Mouse (Mus musculus) lung, postnatal 25 days (tissue): Measurements from ENCODE around the gene Asb10.

ENCODE experiments used
- DNase-seq: peaks from one replicate; pipeline ENCODE4 v3.0.0; 2022; ENCODE audit warnings: low spot score

Asb10 gene

GRCm38 (mm10) chr5:24535731-24536130, 5.0 kb downstream of the Asb10 start:
- DNase-seq: peak; percentile 16

- DNase-seq: no peak
Measured at GRCm38 (mm10) chr5:24534292-24534691, 6.5 kb downstream of the Asb10 start.

GRCm38 (mm10) chr5:24533391-24533790, 7.4 kb downstream of the Asb10 start:
- DNase-seq: no peak

- DNase-seq: peak; percentile 90
Measured at GRCm38 (mm10) chr5:24530042-24530689, 10.6 kb downstream of the Asb10 start.

GRCm38 (mm10) chr5:24527780-24528179, 13.0 kb downstream of the Asb10 start:
- DNase-seq: no peak

GRCm38 (mm10) chr5:24526889-24527230, 13.9 kb downstream of the Asb10 start, which contains the start of gene Gbx1:
TSS of gene Gbx1 (minus strand) at chr5:24527202.
- no peak for DNase-seq

- no peak for DNase-seq
Measured at GRCm38 (mm10) chr5:24526190-24526888, 14.4 kb downstream of the Asb10 start.

- DNase-seq: no peak
Measured at GRCm38 (mm10) chr5:24525360-24526189, 15.2 kb downstream of the Asb10 start.

- DNase-seq: no peak
Measured at GRCm38 (mm10) chr5:24524522-24524921, 16.3 kb downstream of the Asb10 start.

- no peak for DNase-seq
Measured at GRCm38 (mm10) chr5:24523806-24524205, 17.0 kb downstream of the Asb10 start.

- no peak for DNase-seq
Measured at GRCm38 (mm10) chr5:24521366-24521765, 19.4 kb downstream of the Asb10 start.

GRCm38 (mm10) chr5:24512271-24512670, 28.5 kb downstream of the Asb10 start:
- no peak for DNase-seq

GRCm38 (mm10) chr5:24510635-24511034, 30.1 kb downstream of the Asb10 start:
- DNase-seq: peak; percentile 33

- no peak for DNase-seq
Measured at GRCm38 (mm10) chr5:24508406-24508805, 32.4 kb downstream of the Asb10 start.

GRCm38 (mm10) chr5:24505513-24505912, 35.3 kb downstream of the Asb10 start:
- DNase-seq: no peak

- DNase-seq: no peak
Measured at GRCm38 (mm10) chr5:24502786-24503185, 38.0 kb downstream of the Asb10 start.

- DNase-seq: no peak
Measured at GRCm38 (mm10) chr5:24500851-24501250, 39.9 kb downstream of the Asb10 start.

GRCm38 (mm10) chr5:24499113-24499512, 41.7 kb downstream of the Asb10 start:
- DNase-seq: no peak

GRCm38 (mm10) chr5:24497526-24497925, 43.3 kb downstream of the Asb10 start:
- no peak for DNase-seq

GRCm38 (mm10) chr5:24496756-24497155, 44.0 kb downstream of the Asb10 start:
- DNase-seq: no peak

GRCm38 (mm10) chr5:24495019-24495418, 45.8 kb downstream of the Asb10 start:
- DNase-seq: no peak

GRCm38 (mm10) chr5:24492546-24493285, 48.1 kb downstream of the Asb10 start:
- DNase-seq: peak; percentile 51
